Mouse (Mus musculus) gastrocnemius, adult 18-20 months (tissue): ENCODE measurements around the gene Ppp1r13b. TPM values are rescaled to one million over a fixed set of nuclear protein-coding genes. Genes with fewer than 3 reads are reported as not detected.

ENCODE experiments used
- DNase-seq: peaks from one replicate; pipeline ENCODE4 v3.0.0; 2021; ENCODE audit warnings: low spot score
- total RNA-seq, 2 experiments: library from RNA; stranded (reverse); gene quantifications; 2 replicates each; pipeline ENCODE4 v1.2.3; 2021

Ppp1r13b gene
- total RNA-seq, 2 experiments from 2014 or later = 7.3 to 9.1 TPM

DNA sequence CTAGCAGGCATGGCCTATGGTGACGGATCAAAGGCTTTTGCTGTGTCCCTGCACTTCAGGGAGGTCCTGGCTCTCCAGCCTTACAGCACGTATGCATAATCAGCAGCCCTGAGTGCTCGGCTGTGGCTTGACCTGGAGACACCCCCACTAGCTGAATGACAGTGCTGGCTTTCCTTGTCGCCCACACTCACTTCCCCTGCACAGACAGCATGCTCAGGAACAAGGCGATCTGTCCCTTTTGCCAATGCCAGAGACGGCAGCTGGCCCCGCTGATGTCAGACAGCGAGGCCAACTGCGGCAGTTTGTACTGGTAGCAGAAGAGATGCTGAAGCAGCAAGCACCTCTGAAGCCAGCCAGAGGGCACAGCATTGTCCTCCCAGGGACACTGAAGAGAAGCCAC is 12.1 kb upstream of the Ppp1r13b start:
- DNase-seq = peak; percentile 20

DNA sequence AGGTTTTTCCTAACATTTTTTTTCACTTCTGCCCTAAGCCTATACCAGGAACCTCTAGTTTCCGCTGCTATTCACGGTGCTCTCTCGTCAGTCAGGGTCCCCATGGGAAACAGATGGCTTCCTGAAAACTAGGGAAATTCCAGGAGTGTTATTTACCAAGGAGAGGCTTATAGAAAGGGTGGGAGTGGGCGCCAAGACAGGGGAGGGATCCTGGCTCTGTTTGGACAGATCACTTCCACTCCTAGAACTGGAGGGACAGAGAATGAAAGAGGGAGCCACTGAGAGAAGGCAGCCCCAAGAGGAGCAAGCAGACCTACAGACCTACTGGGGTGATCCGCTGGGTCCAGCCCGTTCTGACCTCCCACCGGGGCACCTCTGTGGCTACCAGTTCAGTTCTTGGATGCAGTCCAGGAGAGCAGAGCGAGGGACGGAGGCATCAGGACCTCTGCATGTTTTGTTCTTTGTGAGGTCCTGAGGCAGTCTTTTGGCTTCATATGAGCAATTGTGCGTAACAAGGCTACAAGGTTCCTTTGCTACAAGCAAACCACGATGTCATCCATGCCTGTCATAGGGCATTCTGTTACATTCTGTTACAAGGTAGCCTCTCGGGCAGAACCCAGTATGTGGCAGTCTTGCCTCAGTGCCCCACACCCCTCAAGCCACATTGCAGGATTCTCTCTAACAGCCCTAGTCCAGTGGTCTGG is 8.8 kb upstream of the Ppp1r13b start:
- DNase-seq = no peak

DNA sequence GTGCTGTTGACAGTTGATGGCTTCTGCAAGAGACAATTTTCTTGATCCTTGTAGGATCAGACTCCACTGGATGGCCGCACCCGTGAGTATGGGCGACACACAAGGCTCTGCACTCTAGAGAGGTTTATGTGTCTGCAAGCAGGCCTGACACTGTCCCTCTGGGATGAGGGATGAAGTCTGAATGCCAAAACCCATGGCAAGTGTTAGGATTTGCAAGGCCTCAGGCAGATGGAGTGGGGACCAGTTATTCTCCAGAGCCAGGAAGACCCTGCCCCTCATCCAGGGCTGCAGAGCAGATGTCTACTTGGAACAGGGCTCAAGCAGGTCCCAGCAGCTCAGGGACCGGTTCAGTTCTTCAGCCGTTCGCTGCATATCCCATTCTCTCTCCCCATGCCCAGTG is 7.9 kb upstream of the Ppp1r13b start:
- DNase-seq = no peak

DNA sequence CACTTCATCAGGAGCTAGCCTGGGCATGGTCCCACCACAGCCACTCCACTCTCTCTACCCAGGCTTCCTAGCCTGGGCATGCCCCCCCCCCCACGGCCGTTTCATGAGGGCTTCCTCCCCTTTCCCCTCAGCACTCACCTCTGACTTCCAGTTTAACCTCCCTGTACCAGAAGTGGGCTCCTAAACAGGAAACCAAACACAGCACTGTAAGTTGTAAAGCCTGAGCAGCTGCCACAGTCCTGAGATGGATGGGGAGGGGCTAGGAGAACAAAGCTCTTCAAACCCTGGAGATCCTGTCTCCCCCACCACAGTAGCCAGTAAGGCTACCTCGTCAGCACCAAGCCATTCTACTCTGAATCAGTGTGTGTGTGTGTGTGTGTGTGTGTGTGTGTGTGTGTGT is 6.1 kb upstream of the Ppp1r13b start:
- DNase-seq = no peak

DNA sequence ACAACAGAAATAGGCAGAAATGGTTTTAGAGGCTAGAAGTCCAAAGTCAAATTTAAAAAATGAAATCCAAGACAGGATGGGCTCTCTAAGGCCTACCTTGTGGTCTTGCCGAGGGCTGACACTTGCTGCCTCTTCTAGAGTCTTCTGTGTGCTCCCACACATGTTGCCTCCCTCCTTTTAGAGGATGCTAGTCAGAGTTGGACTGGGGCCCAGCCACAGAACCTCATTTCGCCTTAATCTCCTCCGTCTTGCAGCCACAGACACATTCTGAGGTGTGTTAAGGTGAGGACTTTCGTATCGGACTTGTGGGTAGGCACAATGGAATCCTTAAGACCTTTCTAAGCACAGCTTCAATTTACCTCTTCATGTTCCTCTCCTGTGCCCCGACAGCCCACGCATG is 4.9 kb upstream of the Ppp1r13b start:
- no peak for DNase-seq

DNA sequence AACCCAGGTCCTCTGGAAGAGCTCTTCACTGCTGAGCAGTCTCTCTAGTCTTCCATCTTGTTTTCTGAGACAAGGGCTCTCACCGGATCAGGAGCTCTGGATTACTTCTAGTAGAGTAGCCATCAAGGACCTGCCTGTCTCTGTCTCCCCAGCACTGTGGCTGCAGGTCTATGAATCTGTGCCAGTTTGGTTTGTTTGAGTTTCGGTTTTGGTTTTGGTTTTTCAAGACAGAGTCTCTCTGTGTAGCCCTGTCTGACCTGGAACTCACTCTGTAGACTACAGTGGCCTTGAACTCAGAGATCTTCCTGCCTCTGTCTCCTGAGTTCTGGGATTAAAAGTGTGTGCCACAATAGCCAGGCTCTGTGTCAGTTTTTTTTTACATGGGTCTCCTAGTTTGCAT is 3.9 kb upstream of the Ppp1r13b start:
- no peak for DNase-seq

DNA sequence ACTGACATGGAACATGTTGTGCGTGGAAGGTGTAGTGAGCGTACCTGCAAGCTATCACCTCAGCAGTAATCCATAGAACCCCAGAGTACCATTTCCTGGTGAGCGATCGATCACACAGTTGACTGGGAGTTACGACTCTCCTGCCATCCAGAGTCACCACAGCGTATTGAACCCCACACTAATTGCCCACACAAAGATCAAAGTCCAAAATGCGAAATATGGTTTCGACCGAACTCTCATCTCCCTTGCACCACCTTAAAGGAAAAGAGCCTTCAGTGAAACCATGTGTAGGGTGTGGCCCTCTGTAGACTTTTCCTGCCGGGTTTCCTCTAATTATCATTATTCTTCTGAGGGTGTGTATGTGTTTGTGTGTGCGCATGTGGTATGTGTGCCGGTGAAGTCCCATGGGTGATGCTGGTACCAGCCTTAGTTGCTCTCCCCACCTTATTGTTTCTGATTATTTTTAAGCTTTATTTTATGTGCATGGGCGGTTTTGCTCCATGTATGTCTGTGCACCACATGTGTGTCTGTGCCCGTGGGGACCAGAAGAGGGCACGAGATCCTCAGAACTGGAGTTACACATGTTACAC is 3.4 kb upstream of the Ppp1r13b start:
- DNase-seq = no peak

DNA sequence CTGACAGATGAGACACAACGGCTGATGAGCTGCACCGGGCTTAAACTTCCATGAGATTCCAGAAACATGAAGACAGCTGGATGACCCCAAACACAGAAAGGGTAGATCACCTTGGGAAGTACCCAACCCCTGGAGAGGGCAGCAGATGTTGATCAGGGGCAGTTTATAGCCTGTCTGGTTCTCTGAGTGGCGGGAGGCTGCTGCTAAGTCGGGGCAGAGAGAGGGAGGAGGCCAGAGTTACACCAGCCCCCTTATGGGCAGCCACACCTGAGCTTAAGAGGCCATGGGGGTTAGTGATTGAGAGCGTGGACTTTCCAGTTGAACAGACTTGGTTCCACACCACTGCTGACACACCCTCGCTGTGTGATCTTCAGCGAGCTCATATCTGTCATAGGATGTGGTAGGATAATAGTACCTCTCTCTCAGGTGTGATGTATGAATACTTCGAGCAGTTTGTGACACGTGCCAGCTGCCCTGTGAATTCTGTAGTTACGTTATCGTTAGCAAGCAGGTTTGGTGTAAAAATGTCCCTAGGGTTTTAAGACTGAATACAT is 1.2 kb upstream of the Ppp1r13b start:
- no peak for DNase-seq

DNA sequence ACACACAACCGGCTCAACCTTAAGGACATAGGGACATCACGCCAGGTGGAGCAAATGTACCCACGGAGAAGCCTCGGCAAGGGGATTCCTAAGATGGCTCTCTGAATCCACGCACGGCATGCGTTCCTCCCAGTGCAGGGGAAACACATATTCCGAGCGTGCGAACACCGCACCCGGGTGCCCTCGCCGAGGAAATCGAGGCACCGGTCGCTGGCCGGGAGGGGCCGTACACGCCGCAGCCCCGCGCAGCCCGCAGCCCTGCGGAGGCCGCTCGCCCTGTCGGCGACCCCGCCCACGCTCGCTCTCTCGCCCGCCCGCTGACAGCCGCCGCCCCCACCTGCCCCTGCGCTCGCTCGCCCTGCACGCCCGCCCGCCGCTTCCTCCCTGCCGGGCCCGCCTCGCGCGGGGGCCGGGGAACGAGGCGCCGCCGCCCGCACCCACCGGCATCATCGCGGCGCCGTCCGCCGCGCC is 454 bp downstream of the Ppp1r13b start:
- DNase-seq = peak; percentile 37

DNA sequence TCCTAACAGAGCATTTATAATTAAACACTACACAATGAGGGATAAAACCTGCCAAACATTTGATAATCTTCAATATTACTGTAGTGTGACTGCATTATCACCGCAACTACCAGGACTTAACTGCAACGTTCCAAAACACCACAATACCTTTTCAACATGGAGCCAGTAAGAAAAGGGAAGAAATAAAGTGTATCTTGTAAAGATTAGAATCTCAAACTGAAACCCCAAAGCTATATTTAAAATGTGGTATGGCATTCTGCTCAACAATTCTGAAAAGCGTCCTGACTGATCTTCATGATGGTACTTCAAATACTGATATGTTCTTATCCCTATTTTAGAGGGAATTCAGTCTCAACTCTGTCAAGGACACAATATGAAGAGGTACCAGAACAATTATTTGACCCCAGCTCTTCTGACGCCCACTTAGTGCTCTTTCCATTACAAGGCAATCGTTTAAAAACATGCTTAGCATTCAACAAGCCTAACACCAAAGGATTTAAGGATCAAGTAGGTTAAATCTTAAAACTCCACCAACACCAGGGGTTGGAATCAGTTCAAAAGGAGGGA is 1.5 kb downstream of the Ppp1r13b start:
- DNase-seq = no peak

DNA sequence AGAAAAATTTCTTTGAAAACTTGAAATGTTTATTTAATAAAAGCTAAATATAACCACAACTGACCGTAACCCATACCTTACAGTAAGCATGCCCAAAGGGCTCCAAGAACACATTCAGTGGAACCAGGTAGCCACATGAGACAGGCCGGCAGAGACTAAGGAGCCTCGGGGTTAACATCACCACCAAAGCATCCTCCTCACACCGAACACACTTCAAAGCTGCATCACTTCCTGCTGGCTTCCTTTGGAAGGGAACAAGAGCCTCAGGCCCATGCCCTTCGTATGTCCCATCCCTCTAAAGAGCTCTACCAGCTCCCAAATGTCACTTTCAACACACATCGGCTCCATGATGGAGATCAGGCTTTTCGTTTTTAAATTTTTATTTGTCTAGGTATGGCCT is 5.4 kb downstream of the Ppp1r13b start:
- no peak for DNase-seq

DNA sequence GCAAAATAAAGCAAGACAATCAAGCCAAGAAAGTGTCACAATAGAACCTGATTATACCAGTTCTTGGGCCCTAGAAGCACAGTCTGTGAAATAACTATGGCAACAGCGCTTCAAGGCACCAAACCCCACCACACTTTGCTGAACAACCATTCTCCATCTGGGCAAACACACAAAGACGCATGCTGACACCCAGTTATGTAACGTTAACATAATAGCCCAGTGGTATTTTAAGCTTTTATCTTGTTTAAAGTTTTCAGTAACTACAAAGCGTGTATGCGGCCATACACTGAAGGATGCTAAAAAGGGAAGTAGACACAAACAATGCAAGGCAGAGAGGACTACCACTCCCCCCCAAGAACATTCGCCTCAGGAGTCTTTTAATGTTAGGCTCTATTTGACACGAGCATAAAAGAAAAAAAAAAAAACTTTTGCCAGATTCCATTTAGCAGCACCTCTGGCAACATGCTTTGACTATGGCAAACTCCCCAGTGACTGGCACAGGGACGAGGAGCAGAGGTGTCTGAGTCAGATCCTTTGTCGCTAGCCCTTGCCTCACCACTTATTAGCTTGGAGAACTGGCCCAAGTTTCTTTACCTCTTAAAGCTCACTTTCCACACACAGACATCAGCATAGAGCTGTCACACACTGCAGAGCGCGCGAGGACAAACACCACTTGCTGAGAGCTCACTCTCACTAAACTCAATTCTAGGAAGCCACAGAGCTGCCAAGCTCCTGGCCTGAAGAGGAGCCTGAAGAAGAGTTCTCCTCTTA is 6.6 kb downstream of the Ppp1r13b start:
- no peak for DNase-seq

DNA sequence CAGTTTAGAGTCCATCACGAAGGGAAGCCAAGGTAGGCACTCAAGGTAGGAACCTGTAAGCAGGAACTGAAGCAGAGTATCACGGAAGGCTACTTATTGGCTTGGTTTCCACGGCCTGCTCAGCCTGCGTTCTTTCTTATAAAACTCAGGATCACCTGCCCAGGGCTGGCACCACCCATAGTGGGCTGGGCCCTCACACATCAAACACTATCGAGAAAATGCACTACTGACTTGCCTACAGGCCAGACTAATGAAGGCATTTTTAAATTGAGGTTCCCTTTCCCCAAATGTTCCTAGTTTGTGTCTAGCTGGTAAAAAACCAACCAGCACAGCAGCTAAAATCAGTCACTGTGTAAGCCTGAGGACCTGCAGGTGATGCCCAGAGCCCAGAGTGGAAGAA is 8.3 kb downstream of the Ppp1r13b start:
- DNase-seq = no peak

DNA sequence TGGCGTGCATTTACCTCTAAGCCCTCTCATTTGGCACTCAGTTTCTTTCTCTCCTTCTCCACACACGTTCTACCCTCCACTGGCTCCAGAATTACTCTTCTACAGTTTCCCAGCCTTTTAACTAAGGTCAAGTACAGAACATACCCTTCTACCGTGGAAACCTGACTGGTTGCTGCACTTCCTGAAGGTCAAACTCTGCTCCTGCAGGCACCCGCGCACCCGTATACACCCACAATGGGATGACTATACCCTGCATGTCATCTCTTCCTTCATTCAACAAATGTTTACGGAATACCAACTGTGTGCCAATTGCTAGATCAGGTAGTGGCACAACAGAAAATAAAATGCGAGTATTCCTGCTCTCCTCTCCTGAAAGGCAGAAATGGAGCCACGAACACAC is 9.2 kb downstream of the Ppp1r13b start:
- no peak for DNase-seq

DNA sequence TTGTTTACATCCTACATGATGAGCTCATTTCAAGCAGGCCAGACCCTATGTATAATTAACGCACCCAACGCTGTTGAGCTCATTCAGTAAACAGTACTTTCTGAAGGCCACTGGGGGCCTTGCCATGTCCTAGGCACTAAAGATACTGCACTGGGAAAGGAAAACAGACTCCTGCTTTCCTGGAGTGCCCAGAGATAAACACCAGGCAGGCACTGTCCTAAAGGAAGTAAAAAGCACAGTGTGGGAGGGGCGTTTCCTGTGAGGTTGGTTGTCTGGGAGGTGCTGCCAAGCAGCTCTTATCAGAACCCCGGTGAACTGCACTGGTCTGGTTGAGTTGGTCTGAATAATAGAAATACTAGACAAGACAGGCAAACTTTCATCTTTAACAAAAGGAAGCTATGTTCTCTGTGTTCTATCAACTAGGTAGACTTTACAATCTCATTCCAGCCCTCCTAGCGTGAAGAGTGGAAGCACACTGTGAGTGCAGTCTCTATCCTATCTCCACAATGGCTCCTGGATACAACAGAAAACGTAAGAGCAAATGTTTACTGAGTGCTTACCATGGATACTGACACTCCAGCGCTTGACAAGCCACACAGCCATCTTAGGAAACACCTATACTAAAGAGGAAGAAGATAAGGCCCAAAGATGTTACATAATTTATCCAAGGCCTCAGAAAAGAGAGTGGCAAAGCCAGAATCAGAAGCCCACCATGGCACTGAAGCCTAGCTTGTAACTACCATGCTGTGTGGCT is 10.8 kb downstream of the Ppp1r13b start:
- no peak for DNase-seq

DNA sequence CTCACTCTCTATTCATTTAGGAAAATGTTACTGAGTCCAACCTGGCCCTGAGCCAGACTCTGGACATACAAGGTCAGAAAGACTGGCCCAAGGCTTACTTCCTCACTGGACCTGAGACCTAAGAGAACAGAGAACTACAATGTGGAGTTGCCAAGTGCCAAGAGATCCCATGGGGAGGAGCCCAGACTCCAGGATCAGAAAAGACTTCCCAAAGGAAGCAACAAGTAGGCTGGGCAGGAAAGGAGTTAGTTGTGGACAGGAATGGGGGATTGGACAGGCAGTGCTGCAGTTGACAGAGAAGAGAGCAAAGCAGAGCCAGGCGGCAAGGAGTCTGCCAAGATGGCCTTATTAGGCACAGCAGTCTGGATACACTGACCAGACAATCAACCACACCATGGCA is 13.8 kb downstream of the Ppp1r13b start:
- DNase-seq = peak; percentile 37

DNA sequence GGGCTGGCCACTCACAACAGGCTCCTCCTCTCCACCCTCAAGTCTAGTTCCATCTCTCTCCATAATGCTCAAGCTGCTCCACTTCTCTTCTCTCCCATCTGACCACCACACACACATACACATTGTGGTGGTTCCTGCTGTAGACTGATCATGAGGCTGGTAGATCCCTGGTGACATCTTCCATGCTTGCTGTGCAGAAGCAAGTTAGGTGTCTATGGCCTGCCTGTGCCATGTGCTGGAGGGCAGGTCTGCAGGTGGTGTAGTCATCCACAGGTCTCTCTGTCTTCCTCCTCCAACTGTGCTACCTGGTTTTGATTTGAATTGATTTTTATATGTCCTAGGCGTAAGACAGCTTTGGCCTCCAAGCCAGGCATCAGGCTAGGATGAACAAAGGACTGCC is 14.9 kb downstream of the Ppp1r13b start:
- no peak for DNase-seq

DNA sequence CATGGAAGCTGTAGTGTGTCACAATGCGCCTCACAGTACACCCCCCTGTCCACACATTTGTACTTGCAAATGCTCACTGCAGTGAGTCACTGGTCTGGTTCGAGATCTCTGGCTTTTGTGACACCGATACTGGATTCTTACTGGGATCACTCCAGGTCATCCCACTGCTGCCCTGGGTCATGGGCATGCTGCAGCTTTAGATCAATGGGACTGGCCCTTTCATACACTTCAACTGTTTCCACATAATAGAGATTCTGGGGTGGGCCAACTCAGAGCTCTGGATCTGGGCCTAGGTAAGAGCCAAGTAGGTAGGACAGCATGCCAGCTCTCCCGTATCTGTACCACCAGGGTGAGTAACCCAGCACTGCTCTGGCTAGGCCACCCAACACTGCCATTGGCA is 16.1 kb downstream of the Ppp1r13b start:
- DNase-seq = no peak

DNA sequence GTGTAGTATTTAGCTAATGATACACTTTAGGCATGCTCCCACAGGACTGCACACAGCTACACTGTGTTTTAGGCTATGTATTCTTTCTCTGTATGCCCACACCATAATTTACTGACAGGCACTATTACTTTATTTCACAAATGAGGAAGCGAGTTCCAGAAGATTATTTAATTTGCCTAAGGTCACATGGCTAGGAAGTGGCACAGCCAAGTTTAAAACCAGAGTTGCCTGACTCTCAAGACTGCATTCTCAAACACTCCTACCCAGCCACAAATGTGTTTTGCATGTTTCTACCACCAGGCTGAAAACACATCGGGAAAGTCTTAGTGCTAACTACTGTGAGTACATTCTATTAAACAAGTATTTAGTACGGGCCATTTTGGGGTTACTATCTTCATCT is 18.7 kb downstream of the Ppp1r13b start:
- no peak for DNase-seq

DNA sequence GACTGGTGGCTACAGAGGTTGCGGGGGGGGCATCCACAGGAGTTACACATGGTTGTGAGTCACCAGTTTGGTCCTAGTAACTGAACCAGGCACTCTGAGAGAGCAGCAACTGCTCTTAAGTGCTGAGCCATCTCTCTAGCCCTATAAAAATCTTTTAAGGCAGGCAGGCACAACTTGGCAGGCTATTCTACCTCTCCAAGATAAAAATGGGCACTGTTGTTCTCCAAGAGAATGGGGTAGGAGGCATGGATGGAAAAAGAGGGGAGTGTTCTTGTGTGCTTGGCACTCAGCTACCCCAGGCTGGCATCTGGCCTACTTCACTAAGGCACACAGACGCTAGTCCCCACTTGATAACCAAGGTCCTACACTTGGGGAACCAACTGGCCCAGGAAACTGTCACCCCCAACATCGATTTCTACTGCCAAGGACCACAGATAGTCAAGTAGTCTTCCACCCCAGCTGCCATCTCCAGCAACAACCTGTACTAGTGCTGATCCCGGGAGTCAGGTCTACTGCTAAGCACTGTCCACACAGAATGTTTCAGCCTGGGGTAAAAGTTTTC is 19.5 kb downstream of the Ppp1r13b start:
- no peak for DNase-seq

DNA sequence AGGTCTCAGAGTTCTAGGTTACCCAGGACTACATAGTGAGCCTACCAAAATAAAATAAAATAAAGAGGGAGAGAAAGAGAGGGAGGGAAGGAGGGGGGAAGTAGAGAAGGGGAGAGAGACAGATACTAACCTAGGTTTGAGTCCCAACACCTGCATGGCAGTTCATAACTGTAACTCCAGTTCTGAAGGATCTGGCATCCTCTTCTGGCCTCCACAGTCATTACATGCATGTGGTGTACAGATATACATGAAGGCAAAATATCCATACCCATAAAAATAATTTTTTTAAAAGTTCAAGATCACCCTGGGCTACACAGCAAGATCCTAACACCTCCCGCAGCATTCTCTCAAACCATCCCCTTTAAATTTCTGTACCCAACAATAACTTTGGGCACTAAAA is 20.9 kb downstream of the Ppp1r13b start:
- DNase-seq = no peak
